Mouse (Mus musculus): ENCODE measurements around the gene Med12.

- TF ChIP-seq CTCF (IDR thresholded peaks at IDR 0.05; ENCODE audit: low read depth, low read length) (no peak), POLR2A (IDR thresholded peaks at IDR 0.05; ENCODE audit: borderline replicate concordance, low read depth, low read length) (no peak)
These were observed 19.7 kb upstream of the Med12 start, which contains the start of gene Foxo4 for GRCm38 (mm10) chrX:101253952-101254729.
